Mouse (Mus musculus): ENCODE results near the gene Doxl2. TPM values are rescaled to one million over a fixed set of nuclear protein-coding genes. Genes with fewer than 3 reads are reported as not detected.

Doxl2 gene
- polyA plus RNA-seq (2015; fragmentation: Nextera tagmentation; extraction: Ambion mirVana) = not detected in 2 replicates

GRCm38 (mm10) chr6:48974663-48975062 lies at the start of gene Doxl2:
Doxl2 (plus strand) TSS chr6:48974963.

GRCm38 (mm10) chr6:48929595-48929994 lies 45.2 kb upstream of the Doxl2 start, which contains the start of gene 1600015I10Rik:
1600015I10Rik (plus strand) TSS chr6:48929895.

GRCm38 (mm10) chr6:48986444-48986990 lies 11.8 kb downstream of the Doxl2 start, which contains the start of gene Svs1:
Svs1 (plus strand) TSS chr6:48986861.

Other genes with a start within 250 kb of the Doxl2 start
- 5.9 and 8.2 TPM in 2 replicates for gene Gimap1, start 235.9 kb upstream of the Doxl2 start, polyA plus RNA-seq (2015; fragmentation: Nextera tagmentation; extraction: Ambion mirVana)
- 1.7 and 2.2 TPM in 2 replicates for gene Gimap5, start 228.8 kb upstream of the Doxl2 start, polyA plus RNA-seq (2015; fragmentation: Nextera tagmentation; extraction: Ambion mirVana)
- gene Gimap3, start 204.1 kb upstream of the Doxl2 start, polyA plus RNA-seq (2015; fragmentation: Nextera tagmentation; extraction: Ambion mirVana) = not detected in 2 replicates
- gene Tmem176a, start 134.0 kb upstream of the Doxl2 start, polyA plus RNA-seq (2015; fragmentation: Nextera tagmentation; extraction: Ambion mirVana) = 85.7 and 92.0 TPM in 2 replicates
- gene Tmem176b, start 133.5 kb upstream of the Doxl2 start, polyA plus RNA-seq (2015; fragmentation: Nextera tagmentation; extraction: Ambion mirVana) = 178 and 196 TPM in 2 replicates
- not detected in 2 replicates for gene Aoc1, start 102.1 kb upstream of the Doxl2 start, polyA plus RNA-seq (2015; fragmentation: Nextera tagmentation; extraction: Ambion mirVana)
- not detected in 2 replicates for gene 1600015I10Rik, start 45.1 kb upstream of the Doxl2 start, polyA plus RNA-seq (2015; fragmentation: Nextera tagmentation; extraction: Ambion mirVana)
- not detected in 2 replicates for gene Svs1, start 11.9 kb downstream of the Doxl2 start, polyA plus RNA-seq (2015; fragmentation: Nextera tagmentation; extraction: Ambion mirVana)
- gene Gpnmb, start 61.6 kb downstream of the Doxl2 start, polyA plus RNA-seq (2015; fragmentation: Nextera tagmentation; extraction: Ambion mirVana) = 0.13 and 0.40 TPM in 2 replicates
- gene Malsu1, start 98.8 kb downstream of the Doxl2 start, polyA plus RNA-seq (2015; fragmentation: Nextera tagmentation; extraction: Ambion mirVana) = 89.1 and 110 TPM in 2 replicates
- gene Igf2bp3, start 240.0 kb downstream of the Doxl2 start, polyA plus RNA-seq (2015; fragmentation: Nextera tagmentation; extraction: Ambion mirVana) = 9.1 and 11.4 TPM in 2 replicates